Mouse (Mus musculus): ENCODE measurements around the gene Cep112.

- TF ChIP-seq GATA1 (IDR thresholded peaks at IDR 0.05; ENCODE audit: low read length): no peak
- TF ChIP-seq TAL1 (IDR thresholded peaks at IDR 0.05; ENCODE audit: low read length): no peak
These were observed 39.8 kb downstream of the Cep112 start for GRCm38 (mm10) chr11:108464715-108465301.

All from erythroblast, embryonic 14.5 days (primary cell).